Mouse (Mus musculus): ENCODE data around the gene Tcf12. TPM values are rescaled to one million over a fixed set of nuclear protein-coding genes. Genes with fewer than 3 reads are reported as not detected.

The Tcf12 gene
- polyA plus RNA-seq, 1 experiment from 2014 or later: 108 TPM

GRCm38 (mm10) chr9:72132728-72133088 is 21.0 kb upstream of the Tcf12 start:
- Histone ChIP-seq H3K4me3 (ENCODE audit: low read length) (peak overlapping the region; percentile 61), H3K27ac (ENCODE audit: low read depth, low read length) (peak overlapping the region; percentile 93), H3K36me3 (ENCODE audit: control insufficient read depth, insufficient read depth, low read length) (no peaks in the 10 kb centered on the region), H3K4me2 (replicated peaks; ENCODE audit: low read depth, low read length) (peak overlapping the region; percentile 92), H3K9ac (ENCODE audit: low read depth, low read length) (peak overlapping the region; percentile 84), H3K9me3 (ENCODE audit: control insufficient read depth, low read length) (no peaks in the 10 kb centered on the region), H3K4me1 (ENCODE audit: control insufficient read depth, insufficient read depth, low read length) (peaks cover 7% of the 10 kb centered on the region; the same call in 1 of the 2 replicates), H3K27me3 (ENCODE audit: control insufficient read depth, insufficient read depth, low read length) (no peaks in the 10 kb centered on the region)
- under 1% methylated on average over 28 of the region's 29 CpGs for WGBS
- no peak for ATAC-seq (ENCODE audit: low FRiP score, low TSS enrichment)

GRCm38 (mm10) chr9:72129884-72130283 is 18.2 kb upstream of the Tcf12 start:
- no peak overlapping the region for H3K4me2 ChIP-seq (replicated peaks; ENCODE audit: low read depth, low read length)
- no peak for ATAC-seq (ENCODE audit: low FRiP score, low TSS enrichment)
- peaks cover 7% of the 10 kb centered on the region; the same call in 1 of the 2 replicates for H3K4me1 ChIP-seq (ENCODE audit: control insufficient read depth, insufficient read depth, low read length)
- no peaks in the 10 kb centered on the region for H3K27me3 ChIP-seq (ENCODE audit: control insufficient read depth, insufficient read depth, low read length)
- H3K36me3 ChIP-seq (ENCODE audit: control insufficient read depth, insufficient read depth, low read length): no peaks in the 10 kb centered on the region
- 80% methylated on average over 4 of the region's 4 CpGs for WGBS
- H3K9me3 ChIP-seq (ENCODE audit: control insufficient read depth, low read length): no peaks in the 10 kb centered on the region
- no peak overlapping the region for H3K4me3 ChIP-seq (ENCODE audit: low read length)
- H3K9ac ChIP-seq (ENCODE audit: low read depth, low read length): no peak overlapping the region
- no peak overlapping the region for H3K27ac ChIP-seq (ENCODE audit: low read depth, low read length)

GRCm38 (mm10) chr9:72125442-72125841 is 13.8 kb upstream of the Tcf12 start:
- Histone ChIP-seq H3K9me3 (ENCODE audit: control insufficient read depth, low read length) (no peaks in the 10 kb centered on the region), H3K27me3 (ENCODE audit: control insufficient read depth, insufficient read depth, low read length) (no peaks in the 10 kb centered on the region), H3K4me3 (ENCODE audit: low read length) (no peak overlapping the region), H3K27ac (ENCODE audit: low read depth, low read length) (no peak overlapping the region), H3K9ac (ENCODE audit: low read depth, low read length) (no peak overlapping the region), H3K4me1 (ENCODE audit: control insufficient read depth, insufficient read depth, low read length) (no peaks in the 10 kb centered on the region), H3K4me2 (replicated peaks; ENCODE audit: low read depth, low read length) (no peak overlapping the region), H3K36me3 (ENCODE audit: control insufficient read depth, insufficient read depth, low read length) (no peaks in the 10 kb centered on the region)
- 83% methylated on average over 1 of the region's 1 CpGs for WGBS
- no peak for ATAC-seq (ENCODE audit: low FRiP score, low TSS enrichment)

DNA sequence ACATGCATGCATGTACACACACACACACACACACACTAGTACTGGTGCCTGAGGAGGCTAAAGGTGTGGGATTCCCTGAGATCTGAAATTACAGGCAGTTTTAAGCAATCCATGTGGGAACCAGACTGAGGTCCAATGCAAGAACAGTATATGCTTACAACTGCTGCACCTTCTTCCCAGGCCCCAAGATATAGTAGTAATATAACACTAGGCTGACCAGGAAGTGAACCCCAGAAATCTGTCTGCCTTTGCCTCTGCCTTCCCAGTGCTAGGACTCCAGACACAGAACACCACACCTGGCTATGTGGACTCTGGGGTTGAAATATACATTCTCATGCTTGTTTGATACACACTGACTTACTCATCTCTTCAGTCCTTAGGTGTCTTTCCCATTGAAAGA is 6.8 kb upstream of the Tcf12 start:
- no peak for ATAC-seq (ENCODE audit: low FRiP score, low TSS enrichment)

DNA sequence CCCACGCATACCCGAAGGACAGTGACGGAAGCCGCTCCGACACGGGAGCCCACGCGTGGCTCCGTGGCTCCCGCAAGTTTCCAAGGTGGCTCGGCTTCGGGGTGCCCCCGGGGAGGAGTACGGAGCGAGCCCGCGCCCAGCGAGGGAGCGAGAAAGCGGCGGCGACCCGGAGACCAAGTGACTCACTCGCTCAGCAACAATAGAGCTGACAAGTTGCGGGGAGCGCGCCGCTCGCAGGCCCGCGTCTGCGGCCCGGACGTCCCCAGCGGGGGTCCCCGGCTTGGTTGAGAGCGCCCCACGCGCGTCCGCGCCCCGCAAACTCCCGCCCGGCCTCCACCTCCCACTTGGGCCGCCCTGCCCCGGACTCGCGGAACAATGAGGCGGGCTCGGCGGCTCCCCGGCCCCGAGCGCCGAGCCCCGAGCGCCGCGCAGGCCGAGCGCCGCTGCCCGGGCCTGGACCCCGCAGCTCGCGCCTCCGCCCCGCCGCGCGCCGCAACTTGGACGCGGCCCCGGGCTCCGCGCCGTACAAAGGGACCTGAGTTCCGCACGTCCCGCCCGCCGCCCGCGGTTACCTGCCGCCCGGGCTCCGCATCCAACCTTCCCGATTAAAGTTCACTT is 558 bp downstream of the Tcf12 start:
- peak overlapping the region; percentile 100 for H3K9ac ChIP-seq (ENCODE audit: low read depth, low read length)
- H3K36me3 ChIP-seq (ENCODE audit: control insufficient read depth, insufficient read depth, low read length): peaks cover 14% of the 10 kb centered on the region; the same call in 1 of the 2 replicates
- H3K9me3 ChIP-seq (ENCODE audit: control insufficient read depth, low read length): no peaks in the 10 kb centered on the region
- peaks cover 10% of the 10 kb centered on the region for H3K4me1 ChIP-seq (ENCODE audit: control insufficient read depth, insufficient read depth, low read length)
- peak; percentile 79 for ATAC-seq (ENCODE audit: low FRiP score, low TSS enrichment)
- under 1% methylated on average over 63 of the region's 90 CpGs for WGBS
- no peaks in the 10 kb centered on the region for H3K27me3 ChIP-seq (ENCODE audit: control insufficient read depth, insufficient read depth, low read length)
- peak overlapping the region; percentile 59 for H3K4me2 ChIP-seq (replicated peaks; ENCODE audit: low read depth, low read length)
- peak overlapping the region; percentile 99 for H3K4me3 ChIP-seq (ENCODE audit: low read length)
- H3K27ac ChIP-seq (ENCODE audit: low read depth, low read length): peak overlapping the region; percentile 96

More for the DNA sequence above, 6.8 kb upstream of the Tcf12 start:
- H3K27ac ChIP-seq (ENCODE audit: low read depth, low read length): no peak overlapping the region
- H3K4me3 ChIP-seq (ENCODE audit: low read length): no peak overlapping the region
- H3K4me1 ChIP-seq (ENCODE audit: control insufficient read depth, insufficient read depth, low read length): no peaks in the 10 kb centered on the region
- H3K27me3 ChIP-seq (ENCODE audit: control insufficient read depth, insufficient read depth, low read length): no peaks in the 10 kb centered on the region
- no peaks in the 10 kb centered on the region for H3K36me3 ChIP-seq (ENCODE audit: control insufficient read depth, insufficient read depth, low read length)
- H3K9me3 ChIP-seq (ENCODE audit: control insufficient read depth, low read length): no peaks in the 10 kb centered on the region
- H3K4me2 ChIP-seq (replicated peaks; ENCODE audit: low read depth, low read length): no peak overlapping the region
- no peak overlapping the region for H3K9ac ChIP-seq (ENCODE audit: low read depth, low read length)

GRCm38 (mm10) chr9:72110627-72111003 is 1.1 kb downstream of the Tcf12 start:
- peak overlapping the region; percentile 96 for H3K27ac ChIP-seq (ENCODE audit: low read depth, low read length)
- no peaks in the 10 kb centered on the region for H3K9me3 ChIP-seq (ENCODE audit: control insufficient read depth, low read length)
- H3K4me1 ChIP-seq (ENCODE audit: control insufficient read depth, insufficient read depth, low read length): peaks cover 10% of the 10 kb centered on the region
- WGBS: 1% methylated on average over 23 of the region's 23 CpGs
- peak overlapping the region; percentile 100 for H3K9ac ChIP-seq (ENCODE audit: low read depth, low read length)
- no peak for ATAC-seq (ENCODE audit: low FRiP score, low TSS enrichment)
- peaks cover 17% of the 10 kb centered on the region; the same call in 1 of the 2 replicates for H3K36me3 ChIP-seq (ENCODE audit: control insufficient read depth, insufficient read depth, low read length)
- peak overlapping the region; percentile 59 for H3K4me2 ChIP-seq (replicated peaks; ENCODE audit: low read depth, low read length)
- no peaks in the 10 kb centered on the region for H3K27me3 ChIP-seq (ENCODE audit: control insufficient read depth, insufficient read depth, low read length)
- peak overlapping the region; percentile 99 for H3K4me3 ChIP-seq (ENCODE audit: low read length)

DNA sequence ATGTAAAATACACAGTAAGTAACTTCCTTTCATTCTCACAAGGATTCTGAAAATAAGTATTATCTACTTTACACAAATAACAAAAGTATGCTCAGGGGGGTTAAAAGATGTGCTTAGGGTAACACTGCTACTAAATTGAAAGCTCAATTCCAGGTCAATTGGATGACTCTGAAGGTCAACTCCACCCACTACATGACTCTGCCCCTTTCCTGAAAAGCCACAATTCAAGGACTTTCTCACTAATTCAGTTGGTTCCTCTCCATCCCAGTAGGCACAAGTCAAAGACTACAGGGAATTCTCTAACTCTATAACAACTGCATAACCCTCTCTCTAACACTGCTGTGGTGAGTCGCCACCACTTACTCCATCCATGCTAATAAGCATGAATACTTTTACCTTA is 8.2 kb downstream of the Tcf12 start:
- Histone ChIP-seq H3K4me1 (ENCODE audit: control insufficient read depth, insufficient read depth, low read length) (no peaks in the 10 kb centered on the region), H3K36me3 (ENCODE audit: control insufficient read depth, insufficient read depth, low read length) (peaks cover 24% of the 10 kb centered on the region; the same call in 1 of the 2 replicates)
- WGBS: 100% methylated on average over 1 of the region's 1 CpGs

DNA sequence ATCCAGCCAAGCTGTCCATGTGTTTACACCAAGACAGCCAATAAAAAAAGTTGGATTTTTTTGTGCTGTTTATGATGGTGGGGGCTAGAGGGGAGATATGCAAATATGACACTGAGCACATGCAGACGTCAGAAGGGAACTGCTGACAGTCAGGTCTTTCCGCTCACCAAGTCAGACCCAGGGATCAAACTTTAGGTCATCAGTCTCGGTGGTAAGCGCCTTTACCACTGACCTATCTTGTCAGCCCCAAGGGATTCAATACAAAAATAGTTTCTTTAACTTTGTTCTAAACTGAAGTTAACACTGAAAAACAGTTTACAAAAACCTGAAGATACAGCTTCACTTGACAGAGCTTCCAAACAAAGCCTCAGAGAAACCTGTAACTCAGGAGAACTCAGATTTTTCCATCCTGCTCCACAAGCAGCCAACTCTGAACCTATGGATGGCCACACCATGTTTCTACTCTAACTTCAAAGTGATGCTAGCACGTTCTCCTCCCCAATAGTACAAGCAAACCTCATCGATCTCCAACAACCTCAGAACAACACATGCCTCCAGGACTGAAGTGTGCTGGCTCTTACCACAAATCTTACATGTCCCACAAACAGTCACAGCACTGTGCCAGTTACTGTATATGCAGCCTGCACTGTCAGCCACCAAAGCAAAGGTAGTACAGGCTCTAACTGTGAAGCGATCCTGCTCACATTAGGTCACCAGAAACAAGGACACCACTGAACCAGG is 11.6 kb downstream of the Tcf12 start:
- H3K4me3 ChIP-seq (ENCODE audit: low read length): no peak overlapping the region
- H3K36me3 ChIP-seq (ENCODE audit: control insufficient read depth, insufficient read depth, low read length): peaks cover 18% of the 10 kb centered on the region; the same call in 1 of the 2 replicates
- no peaks in the 10 kb centered on the region for H3K4me1 ChIP-seq (ENCODE audit: control insufficient read depth, insufficient read depth, low read length)
- no peak for ATAC-seq (ENCODE audit: low FRiP score, low TSS enrichment)
- H3K27me3 ChIP-seq (ENCODE audit: control insufficient read depth, insufficient read depth, low read length): no peaks in the 10 kb centered on the region
- H3K4me2 ChIP-seq (replicated peaks; ENCODE audit: low read depth, low read length): no peak overlapping the region
- H3K27ac ChIP-seq (ENCODE audit: low read depth, low read length): no peak overlapping the region
- H3K9me3 ChIP-seq (ENCODE audit: control insufficient read depth, low read length): no peaks in the 10 kb centered on the region
- H3K9ac ChIP-seq (ENCODE audit: low read depth, low read length): no peak overlapping the region
- 79% methylated on average over 7 of the region's 7 CpGs for WGBS

More for the DNA sequence above, 8.2 kb downstream of the Tcf12 start:
- Histone ChIP-seq H3K4me2 (replicated peaks; ENCODE audit: low read depth, low read length) (no peak overlapping the region), H3K9me3 (ENCODE audit: control insufficient read depth, low read length) (no peaks in the 10 kb centered on the region), H3K27ac (ENCODE audit: low read depth, low read length) (no peak overlapping the region), H3K9ac (ENCODE audit: low read depth, low read length) (no peak overlapping the region), H3K27me3 (ENCODE audit: control insufficient read depth, insufficient read depth, low read length) (no peaks in the 10 kb centered on the region), H3K4me3 (ENCODE audit: low read length) (no peak overlapping the region)
- ATAC-seq (ENCODE audit: low FRiP score, low TSS enrichment): no peak

DNA sequence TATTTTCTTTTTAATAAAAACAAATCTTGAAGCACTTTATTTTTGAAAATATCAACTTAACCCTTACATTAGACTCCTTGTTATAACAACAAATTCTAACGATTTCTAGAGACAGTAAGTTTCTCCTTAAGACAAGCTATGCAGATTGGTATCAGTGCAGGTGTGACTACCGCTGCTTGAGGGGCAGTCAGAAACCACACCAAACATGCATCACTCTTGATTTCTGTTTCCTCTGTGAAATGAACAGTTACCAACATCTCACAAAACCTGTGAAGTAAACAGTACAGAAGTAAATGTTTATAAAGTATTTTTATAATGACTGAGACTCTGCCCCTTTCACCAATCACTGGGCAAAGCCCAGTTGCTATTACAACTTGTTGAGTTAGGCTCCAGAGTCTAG is 13.6 kb downstream of the Tcf12 start:
- H3K4me2 ChIP-seq (replicated peaks; ENCODE audit: low read depth, low read length): no peak overlapping the region
- ATAC-seq (ENCODE audit: low FRiP score, low TSS enrichment): no peak
- no peak overlapping the region for H3K27ac ChIP-seq (ENCODE audit: low read depth, low read length)
- no peaks in the 10 kb centered on the region for H3K9me3 ChIP-seq (ENCODE audit: control insufficient read depth, low read length)
- WGBS: 83% methylated on average over 2 of the region's 2 CpGs
- peaks cover 18% of the 10 kb centered on the region; the same call in 1 of the 2 replicates for H3K36me3 ChIP-seq (ENCODE audit: control insufficient read depth, insufficient read depth, low read length)
- no peaks in the 10 kb centered on the region for H3K27me3 ChIP-seq (ENCODE audit: control insufficient read depth, insufficient read depth, low read length)
- no peak overlapping the region for H3K4me3 ChIP-seq (ENCODE audit: low read length)
- H3K9ac ChIP-seq (ENCODE audit: low read depth, low read length): no peak overlapping the region
- H3K4me1 ChIP-seq (ENCODE audit: control insufficient read depth, insufficient read depth, low read length): no peaks in the 10 kb centered on the region

Data from kidney, embryonic 14.5 days (tissue).